Mouse (Mus musculus) hindbrain, embryonic 11.5 days (tissue): ENCODE measurements around the gene Phactr2. TPM values are rescaled to one million over a fixed set of nuclear protein-coding genes. Genes with fewer than 3 reads are reported as not detected.

Source experiments
- ATAC-seq: fragments of 200-750 bp; cut with Nextera tagmentation; 2 replicates; pipeline ENCODE4 v1.8.0; 2017; ENCODE audit warnings: mild to moderate bottlenecking, moderate TSS enrichment, moderate library complexity; ENCODE audit not compliant: low FRiP score
- DNase-seq: peaks from one replicate; pipeline ENCODE4 v3.0.0-alpha.2; 2015; ENCODE audit warnings: low spot score
- H3K27ac ChIP-seq: fragments of 300-500 bp; sonication (generic); 2 replicates; pipeline ENCODE4 v1.5.1; 2014; ENCODE audit warnings: mild to moderate bottlenecking, low read depth, low read length
- H3K27me3 ChIP-seq: fragments of 300-500 bp; sonication (generic); 2 replicates; pipeline ENCODE4 v1.6.1; 2014; ENCODE audit warnings: mild to moderate bottlenecking, low read length, moderate library complexity, mixed read lengths; ENCODE audit not compliant: control insufficient read depth, insufficient read depth
- H3K36me3 ChIP-seq: fragments of 300-500 bp; sonication (generic); 2 replicates; pipeline ENCODE4 v1.6.1; 2014; ENCODE audit warnings: mild to moderate bottlenecking, low read length, moderate library complexity, mixed read lengths; ENCODE audit not compliant: control insufficient read depth, insufficient read depth
- H3K4me1 ChIP-seq: fragments of 300-500 bp; sonication (generic); replicated peaks from 2 replicates; pipeline ENCODE4 v1.6.1; 2014; ENCODE audit warnings: low read length, mixed read lengths; ENCODE audit not compliant: control insufficient read depth, insufficient read depth
- H3K4me2 ChIP-seq: fragments of 300-500 bp; sonication (generic); replicated peaks from 2 replicates; pipeline ENCODE4 v1.6.1; 2014; ENCODE audit warnings: mild to moderate bottlenecking, low read depth, low read length
- H3K4me3 ChIP-seq: fragments of 300-500 bp; sonication (generic); 2 replicates; pipeline ENCODE4 v1.5.1; 2014; ENCODE audit warnings: low read depth, low read length
- H3K9ac ChIP-seq: fragments of 300-500 bp; sonication (generic); 2 replicates; pipeline ENCODE4 v1.6.1; 2014; ENCODE audit warnings: low read depth, low read length
- H3K9me3 ChIP-seq: fragments of 300-500 bp; sonication (generic); 2 replicates; pipeline ENCODE4 v1.6.1; 2016; ENCODE audit warnings: low read length; ENCODE audit not compliant: control insufficient read depth
- WGBS: fragments of 180-500 bp; shearing (Covaris S2); extraction: QIAGEN DNeasy Blood & Tissue Kit; methylation state at CpG from one replicate; pipeline ENCODE4 v1.1.7; 2014; 5-methylcytosine and 5-hydroxymethylcytosine counted together
- polyA plus RNA-seq: library from polyadenylated mRNA; unstranded; fragments of >200 nt; fragmentation: Nextera tagmentation; extraction: Ambion mirVana; gene quantifications from 2 replicates; pipeline ENCODE4 v1.2.1, GENCODE M21; 2014

Gene Phactr2
- polyA plus RNA-seq, 1 experiment from 2014 or later, result 17.5 TPM

DNA sequence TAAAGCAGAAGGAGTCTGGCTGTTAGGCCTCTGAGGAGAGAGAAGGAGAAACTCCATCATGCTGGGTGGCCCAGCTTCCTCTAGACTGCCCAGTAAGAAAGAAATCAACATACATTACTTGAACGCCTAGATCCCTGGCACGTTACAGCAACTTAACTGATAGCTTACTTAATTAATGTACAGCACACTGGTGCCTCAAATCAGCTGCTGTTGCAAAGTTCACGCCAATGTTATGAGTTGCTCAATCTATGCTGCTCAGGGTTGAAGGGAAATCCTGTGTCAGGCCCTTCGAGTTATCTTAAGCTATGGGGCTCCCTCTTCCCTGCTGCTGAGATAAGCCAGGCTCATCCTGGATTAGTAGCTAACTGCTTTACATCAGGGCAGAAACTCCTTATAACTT is 233.8 kb downstream of the Phactr2 start:
- Histone ChIP-seq H3K4me1 (no peaks in the 10 kb centered on the region), H3K4me2 (no peak overlapping the region), H3K9me3 (no peaks in the 10 kb centered on the region), H3K36me3 (no peaks in the 10 kb centered on the region), H3K9ac (no peak overlapping the region), H3K4me3 (no peak overlapping the region), H3K27ac (no peak overlapping the region), H3K27me3 (no peaks in the 10 kb centered on the region)
- DNase-seq (no peak), ATAC-seq (no peak)
- 84% methylated on average over 4 of the region's 4 CpGs for WGBS

DNA sequence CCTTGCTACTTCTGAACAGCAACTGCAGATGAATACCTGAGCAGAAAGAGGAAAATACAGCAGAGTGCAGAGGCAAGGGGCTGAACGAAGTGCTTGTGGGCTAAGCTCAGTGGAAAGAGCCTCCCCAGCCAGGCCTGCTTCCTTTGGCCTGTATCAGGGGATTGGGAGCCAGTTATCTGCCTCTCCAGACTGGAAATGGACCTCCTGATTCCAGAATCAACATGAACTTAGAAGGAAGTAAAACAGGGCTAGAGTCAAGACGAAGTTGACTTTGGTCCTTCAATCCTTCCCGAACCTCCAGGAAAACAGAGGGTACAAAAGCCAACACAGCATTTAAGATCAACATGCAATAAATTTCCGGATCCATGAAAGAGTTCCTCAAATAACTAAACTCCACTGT is 236.0 kb downstream of the Phactr2 start:
- Histone ChIP-seq H3K9me3 (no peaks in the 10 kb centered on the region), H3K36me3 (no peaks in the 10 kb centered on the region), H3K9ac (no peak overlapping the region), H3K27me3 (no peaks in the 10 kb centered on the region), H3K4me1 (0 out of 2 replicates have a peak, but pooled peaks cover 3% of the 10 kb centered on the region), H3K4me3 (no peak overlapping the region), H3K27ac (no peak overlapping the region), H3K4me2 (no peak overlapping the region)
- DNase-seq, result no peak
- 88% methylated on average over 4 of the region's 4 CpGs for WGBS
- no peak for ATAC-seq

DNA sequence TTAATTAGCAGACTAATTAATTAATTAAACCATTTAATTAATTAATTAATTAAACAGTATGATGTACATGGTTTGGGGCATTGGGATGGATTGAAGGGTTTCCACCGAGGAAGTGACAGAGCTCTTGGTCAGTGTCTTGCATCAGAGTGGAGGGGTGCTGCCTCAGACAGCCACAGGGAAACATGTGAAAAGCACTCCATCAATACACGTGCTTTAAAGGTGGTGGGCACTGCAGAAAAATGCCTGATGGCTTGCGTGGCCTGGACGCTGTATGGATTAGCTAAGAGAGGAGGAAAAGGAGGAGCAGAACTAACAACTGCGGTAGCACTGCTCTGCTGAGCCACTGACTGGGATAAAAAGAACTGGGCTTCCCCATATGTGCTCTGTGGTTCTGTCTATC is 237.3 kb downstream of the Phactr2 start:
- ATAC-seq (no peak), DNase-seq (no peak)
- Histone ChIP-seq H3K27me3 (no peaks in the 10 kb centered on the region), H3K4me2 (no peak overlapping the region), H3K4me3 (no peak overlapping the region), H3K9me3 (no peaks in the 10 kb centered on the region), H3K9ac (no peak overlapping the region), H3K27ac (no peak overlapping the region), H3K36me3 (no peaks in the 10 kb centered on the region), H3K4me1 (0 out of 2 replicates have a peak, but pooled peaks cover 3% of the 10 kb centered on the region)
- WGBS, result 96% methylated on average over 5 of the region's 5 CpGs

DNA sequence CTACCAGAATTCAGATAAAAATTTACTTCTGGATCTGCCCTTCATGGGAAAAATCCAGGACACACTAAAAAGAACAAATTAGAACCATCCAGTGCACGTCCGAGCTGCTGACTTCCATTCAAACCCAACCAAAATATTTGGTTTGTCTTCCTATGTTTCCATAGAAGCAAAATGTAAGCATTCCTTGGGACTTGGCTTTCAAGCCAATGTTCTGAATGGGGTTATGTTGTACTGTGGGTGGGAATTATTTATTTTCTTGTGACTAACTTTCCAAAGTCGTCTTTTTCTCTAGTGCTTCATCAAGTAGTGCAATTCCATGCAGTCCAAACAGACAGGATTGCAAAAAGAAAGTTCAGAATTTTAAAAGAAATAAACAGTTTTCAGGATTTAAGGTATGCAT is 239.7 kb downstream of the Phactr2 start:
- DNase-seq (no peak), ATAC-seq (no peak)
- no peak overlapping the region for H3K4me2 ChIP-seq
- no peak overlapping the region for H3K4me3 ChIP-seq
- 61% methylated on average over 3 of the region's 3 CpGs for WGBS
- H3K36me3 ChIP-seq, result no peaks in the 10 kb centered on the region
- 0 out of 2 replicates have a peak, but pooled peaks cover 3% of the 10 kb centered on the region for H3K4me1 ChIP-seq
- H3K27me3 ChIP-seq, result no peaks in the 10 kb centered on the region
- H3K9me3 ChIP-seq, result no peaks in the 10 kb centered on the region
- no peak overlapping the region for H3K27ac ChIP-seq
- no peak overlapping the region for H3K9ac ChIP-seq

DNA sequence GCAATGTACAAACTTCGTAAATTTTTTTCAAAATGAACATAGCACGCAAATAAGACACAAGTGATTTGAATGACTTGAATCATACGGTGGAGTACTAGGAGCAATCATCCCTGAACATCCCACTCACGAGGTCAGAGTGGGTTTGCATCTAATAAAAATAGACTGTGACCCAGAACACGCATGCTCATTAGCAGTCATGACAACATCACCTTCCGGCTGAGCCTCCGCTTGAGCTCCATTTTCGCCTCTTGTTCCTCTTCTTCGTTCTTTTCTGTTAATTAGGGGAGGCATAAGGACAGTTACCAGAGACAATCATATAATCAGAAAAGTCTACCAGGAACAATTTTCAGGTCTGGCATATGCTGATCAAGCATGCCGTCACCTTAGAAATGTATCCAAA is 240.3 kb downstream of the Phactr2 start:
- no peak overlapping the region for H3K4me3 ChIP-seq
- H3K9ac ChIP-seq, result no peak overlapping the region
- H3K27me3 ChIP-seq, result no peaks in the 10 kb centered on the region
- 75% methylated on average over 10 of the region's 10 CpGs for WGBS
- no peak overlapping the region for H3K4me2 ChIP-seq
- no peak overlapping the region for H3K27ac ChIP-seq
- H3K4me1 ChIP-seq, result 0 out of 2 replicates have a peak, but pooled peaks cover 3% of the 10 kb centered on the region
- DNase-seq (no peak), ATAC-seq (no peak)
- H3K36me3 ChIP-seq, result no peaks in the 10 kb centered on the region
- H3K9me3 ChIP-seq, result no peaks in the 10 kb centered on the region

DNA sequence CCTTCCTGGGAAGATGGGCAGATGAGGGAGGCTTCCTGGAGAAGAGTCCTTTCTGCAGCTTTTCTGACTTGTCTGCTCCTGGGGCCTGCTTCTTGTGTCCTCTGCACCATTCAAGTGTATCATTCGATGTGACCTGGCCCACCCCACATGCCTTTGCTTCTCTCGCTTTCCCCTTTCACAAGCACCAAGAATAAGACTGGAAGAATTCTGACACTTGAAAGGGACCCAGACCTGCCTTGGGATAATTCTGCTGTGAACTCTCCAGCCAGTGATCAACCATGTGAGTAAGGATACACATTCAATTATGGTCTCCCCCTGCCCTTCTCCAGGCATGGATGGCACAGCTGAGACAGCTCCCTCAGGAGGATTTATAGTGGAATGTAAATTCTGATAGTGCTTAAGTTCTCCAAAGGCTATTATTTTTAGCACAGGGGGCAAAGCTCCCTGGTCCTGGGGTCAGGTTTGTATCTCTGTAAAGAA is 241.0 kb downstream of the Phactr2 start:
- Histone ChIP-seq H3K9ac (no peak overlapping the region), H3K27me3 (no peaks in the 10 kb centered on the region), H3K4me1 (0 out of 2 replicates have a peak, but pooled peaks cover 3% of the 10 kb centered on the region), H3K4me3 (no peak overlapping the region), H3K27ac (peak overlapping the region; percentile 53), H3K4me2 (no peak overlapping the region), H3K9me3 (no peaks in the 10 kb centered on the region), H3K36me3 (no peaks in the 10 kb centered on the region)
- 56% methylated on average over 2 of the region's 2 CpGs for WGBS
- ATAC-seq (peak; percentile 43; the same call in 1 of the 2 replicates), DNase-seq (no peak)

DNA sequence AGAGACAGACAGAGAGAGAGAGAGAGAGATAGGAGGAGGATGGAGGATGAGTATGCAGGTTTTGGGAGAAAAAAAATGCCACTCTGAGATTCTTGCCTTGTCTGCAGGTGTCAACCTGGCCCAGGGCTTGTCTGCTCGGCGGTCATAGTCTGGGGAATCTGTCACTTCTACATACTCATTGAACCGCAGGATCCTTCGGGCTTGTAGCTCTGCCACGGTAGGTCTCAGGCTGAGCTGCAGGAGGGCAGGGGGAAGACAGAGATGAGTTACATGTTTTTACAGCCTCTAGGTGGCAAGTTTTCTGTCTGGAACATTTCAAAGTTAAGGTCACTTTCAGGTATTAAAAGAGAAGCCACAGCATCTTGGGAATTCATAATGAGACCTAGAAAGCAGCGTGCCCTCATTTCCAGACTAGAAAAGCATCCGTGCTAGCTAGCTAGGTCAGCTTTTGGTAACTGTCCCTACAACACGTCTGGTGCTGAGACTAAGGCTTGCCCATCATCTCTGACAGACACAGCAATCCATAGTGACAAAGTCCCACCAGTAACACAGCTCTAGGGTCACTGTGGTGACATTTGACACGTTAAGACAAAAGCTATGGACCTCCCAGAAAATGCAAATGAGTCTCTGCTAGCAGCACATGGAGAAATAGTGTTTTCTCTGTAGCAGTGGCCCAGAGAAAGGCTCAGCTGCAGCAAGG is 241.6 kb downstream of the Phactr2 start:
- 41% methylated on average over 9 of the region's 9 CpGs for WGBS
- H3K4me3 ChIP-seq, result no peak overlapping the region
- H3K4me1 ChIP-seq, result 0 out of 2 replicates have a peak, but pooled peaks cover 3% of the 10 kb centered on the region
- no peak overlapping the region for H3K4me2 ChIP-seq
- ATAC-seq (peak; percentile 78), DNase-seq (peak; percentile 49)
- no peaks in the 10 kb centered on the region for H3K27me3 ChIP-seq
- H3K9ac ChIP-seq, result no peak overlapping the region
- H3K27ac ChIP-seq, result peak overlapping the region; percentile 53; the same call in 1 of the 2 replicates
- H3K36me3 ChIP-seq, result no peaks in the 10 kb centered on the region
- no peaks in the 10 kb centered on the region for H3K9me3 ChIP-seq

DNA sequence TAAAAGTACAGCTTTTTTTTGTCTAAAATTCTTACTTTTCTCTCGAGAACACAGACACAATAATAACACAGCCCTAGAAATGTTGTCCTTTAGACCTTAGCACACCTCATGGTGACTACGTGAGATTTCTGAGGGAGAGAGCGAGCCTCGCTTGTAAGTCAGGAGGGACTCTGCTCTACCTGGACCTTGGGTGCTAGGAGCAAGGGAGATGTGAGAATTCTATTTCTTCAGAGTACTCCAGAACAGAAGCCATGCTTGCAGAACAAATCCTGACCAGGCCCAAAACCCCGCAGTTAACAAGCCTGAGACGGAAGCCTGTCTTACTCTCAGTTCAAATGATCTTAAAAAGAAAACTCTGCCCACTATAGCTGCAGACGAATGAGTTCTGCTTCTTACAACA is 243.5 kb downstream of the Phactr2 start:
- WGBS, result 92% methylated on average over 7 of the region's 7 CpGs
- no peak for DNase-seq

More for the DNA sequence above, 243.5 kb downstream of the Phactr2 start:
- Histone ChIP-seq H3K27ac (no peak overlapping the region), H3K9ac (no peak overlapping the region), H3K4me2 (no peak overlapping the region), H3K9me3 (no peaks in the 10 kb centered on the region), H3K27me3 (no peaks in the 10 kb centered on the region), H3K4me1 (0 out of 2 replicates have a peak, but pooled peaks cover 3% of the 10 kb centered on the region), H3K4me3 (no peak overlapping the region), H3K36me3 (no peaks in the 10 kb centered on the region)
- ATAC-seq, result no peak
